Mouse (Mus musculus): ENCODE data around the gene Col28a1.

GRCm38 (mm10) chr6:7965833-7966522 is 226.4 kb downstream of the Col28a1 start:
- TF ChIP-seq FLI1 (IDR thresholded peaks at IDR 0.05; ENCODE audit: low read length): no peak
- no peak for TF ChIP-seq GATA1 (IDR thresholded peaks at IDR 0.05; ENCODE audit: borderline replicate concordance, low read length)

Measured in megakaryocyte, embryonic 14.5 days (primary cell).